Mouse (Mus musculus): Measurements from ENCODE around the gene Mcl1.

GRCm38 (mm10) chr3:95623551-95623950, 35.0 kb upstream of the Mcl1 start:
- TF ChIP-seq CTCF (conservative IDR thresholded peaks at IDR 0.05; ENCODE audit: low read length) (no peak), POU5F1 (IDR thresholded peaks at IDR 0.05; ENCODE audit: borderline replicate concordance, low read length) (no peak)

Measured in E14TG2a.4 (cell line).